Mouse (Mus musculus) left cerebral cortex, adult 18-20 months (tissue): ENCODE measurements around the gene Hsd17b12. TPM values are rescaled to one million over a fixed set of nuclear protein-coding genes. Genes with fewer than 3 reads are reported as not detected.
A peak's percentile ranks its signal among the peaks of the same experiment; 100 is the strongest.

ENCODE experiments used
- DNase-seq, 2 experiments: peaks; one replicate each; pipeline ENCODE4 v3.0.0; 2021 to 2022; ENCODE audit warnings: low spot score in 2 of 2, mixed read lengths in 1 of 2
- long read RNA-seq, 2 experiments: library from polyadenylated mRNA; stranded (forward); transcript quantifications; one replicate each; pipeline ENCODE4 v2.0.0; 2021
- total RNA-seq, 2 experiments: library from RNA; stranded (reverse); gene quantifications; 2 replicates each; pipeline ENCODE4 v1.2.3; 2021

Gene Hsd17b12
- total RNA-seq: 10 to 100 TPM; 75.3 to 82.1 TPM
- long read RNA-seq, experiment 1, transcript Hsd17b12-201 (11 exons, 1,902 nt): major isoform, 44 of 52 reads
- long read RNA-seq, experiment 1, partial matches to known transcripts: 1 of 52 reads
- long read RNA-seq, experiment 1, other reads (novel, unspliced or antisense): 7 of 52 reads
- long read RNA-seq, experiment 2, transcript Hsd17b12-201 (11 exons, 1,902 nt): major isoform, 29 of 36 reads
- long read RNA-seq, experiment 2, partial matches to known transcripts: 3 of 36 reads
- long read RNA-seq, experiment 2, other reads (novel, unspliced or antisense): 4 of 36 reads

- peak; percentile 98 to 99 for DNase-seq
These were observed at the start of gene Hsd17b12 for GRCm38 (mm10) chr2:94157592-94158519. Hsd17b12 (minus strand) TSS chr2:94157964.

GRCm38 (mm10) chr2:94184906-94185305 is 27.1 kb upstream of the Hsd17b12 start:
- DNase-seq: peak; percentile 12 to 17

GRCm38 (mm10) chr2:94184142-94184541 is 26.4 kb upstream of the Hsd17b12 start:
- DNase-seq: no peak

GRCm38 (mm10) chr2:94179030-94179407 is 21.3 kb upstream of the Hsd17b12 start:
- DNase-seq: no peak

DNA sequence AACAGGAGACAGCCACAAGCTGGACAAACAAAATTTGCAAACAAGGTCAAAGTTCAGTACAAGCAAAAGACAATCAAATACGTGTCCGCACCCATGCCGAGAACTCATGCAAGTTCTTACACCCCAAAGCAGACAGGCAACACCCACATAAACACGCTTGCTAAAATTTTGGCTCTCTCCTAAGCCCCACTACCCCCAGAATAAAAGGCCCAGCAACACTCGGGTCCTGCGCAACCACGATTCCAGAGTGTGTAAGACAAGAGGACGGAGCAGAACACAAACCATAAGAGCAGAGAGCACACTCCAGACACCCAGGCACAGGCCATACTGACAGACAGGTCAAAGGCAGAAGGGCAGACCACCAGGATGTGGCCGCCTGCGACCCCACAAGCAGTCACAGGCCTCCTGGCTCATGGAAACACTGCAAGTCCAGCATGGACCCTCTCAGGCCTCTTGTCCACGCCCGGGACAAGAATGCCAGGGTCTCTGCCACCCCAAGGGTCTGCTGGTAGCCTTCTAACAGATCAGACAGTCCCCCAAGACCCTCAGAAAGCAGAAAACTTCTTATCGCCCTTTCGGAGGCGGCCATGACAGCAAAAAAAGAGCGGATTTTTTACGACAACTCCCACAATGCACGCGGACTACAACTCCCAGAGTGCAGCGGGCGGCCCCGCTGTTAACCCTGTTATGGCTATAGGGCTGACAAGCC is 20.7 kb upstream of the Hsd17b12 start:
- DNase-seq: peak; percentile 92

DNA sequence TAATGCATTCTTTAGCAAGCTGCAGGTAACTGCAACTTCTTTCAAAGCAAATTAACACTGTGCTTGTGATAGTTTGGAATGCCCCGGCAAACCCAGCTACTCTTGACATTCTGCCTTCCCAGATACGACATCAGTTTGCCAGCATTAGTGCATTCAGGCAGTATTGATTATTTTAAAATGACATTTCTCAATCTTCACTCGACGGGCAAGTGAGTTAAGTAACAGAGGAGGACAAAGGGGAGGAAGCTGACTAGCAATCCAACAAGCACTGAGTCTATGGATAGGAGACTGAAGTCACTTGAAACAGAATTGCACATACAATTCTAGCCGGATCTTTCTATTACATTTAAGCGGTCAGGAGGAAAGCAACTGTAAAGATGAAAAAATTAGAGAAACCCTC is 19.5 kb upstream of the Hsd17b12 start:
- no peak for DNase-seq

GRCm38 (mm10) chr2:94176381-94176780 is 18.6 kb upstream of the Hsd17b12 start:
- no peak for DNase-seq

DNA sequence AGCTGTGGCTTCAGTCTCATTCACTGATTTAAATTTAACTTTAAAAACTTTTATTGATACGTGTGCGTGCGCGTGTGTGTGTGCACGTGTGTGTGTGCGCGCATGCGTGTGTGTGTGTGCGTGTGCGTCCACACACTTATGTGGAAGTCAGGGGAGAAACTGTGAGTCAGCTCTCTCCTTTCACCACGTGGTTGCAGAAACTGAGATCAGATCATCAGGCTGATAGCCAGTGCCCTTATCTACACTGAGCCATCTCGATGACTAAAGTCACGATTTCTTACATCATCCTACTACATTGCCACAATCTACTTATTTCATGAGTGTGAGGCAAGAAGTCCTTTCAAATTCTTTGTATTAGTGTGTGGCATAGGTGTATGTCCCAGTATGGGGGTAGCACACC is 15.8 kb upstream of the Hsd17b12 start:
- no peak for DNase-seq

DNA sequence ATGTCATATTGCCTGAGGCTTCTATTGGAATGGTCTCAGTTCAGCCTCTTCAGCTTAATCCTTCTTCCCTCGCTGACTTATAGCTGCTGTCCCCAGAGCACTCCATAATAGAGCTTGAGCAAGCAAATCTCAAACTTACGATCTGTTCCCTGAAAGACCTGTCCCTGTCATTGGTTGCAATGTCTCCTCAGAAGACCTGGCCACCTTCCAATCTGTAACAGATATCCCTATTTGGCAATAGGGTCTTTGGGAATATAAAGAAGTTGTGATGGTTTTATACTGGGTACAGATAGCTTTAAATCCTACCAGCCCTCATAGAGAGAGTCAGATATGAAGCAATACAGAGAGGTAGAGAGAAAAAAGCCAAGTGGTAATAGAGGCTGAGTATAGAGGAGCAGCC is 5.4 kb upstream of the Hsd17b12 start:
- DNase-seq: no peak

- no peak for DNase-seq
These were observed 4.4 kb upstream of the Hsd17b12 start for GRCm38 (mm10) chr2:94162141-94162540.

DNA sequence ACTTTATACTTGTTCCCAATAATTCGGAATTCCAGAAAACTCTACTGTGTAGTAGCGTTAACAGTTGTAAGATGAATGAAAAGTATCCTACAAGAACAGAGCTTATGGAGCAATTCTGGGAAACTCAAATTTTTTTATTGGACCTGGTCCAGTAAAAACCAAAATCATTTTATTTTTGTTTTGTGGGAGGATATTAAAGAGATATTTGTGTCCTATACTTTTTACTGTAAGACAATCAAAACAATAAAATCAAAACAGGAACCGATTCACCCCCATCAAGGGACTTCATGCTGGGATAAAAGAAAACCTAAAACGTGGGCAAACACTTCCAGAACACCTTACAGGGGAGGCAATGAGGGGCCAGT is 738 bp upstream of the Hsd17b12 start:
- no peak for DNase-seq

DNA sequence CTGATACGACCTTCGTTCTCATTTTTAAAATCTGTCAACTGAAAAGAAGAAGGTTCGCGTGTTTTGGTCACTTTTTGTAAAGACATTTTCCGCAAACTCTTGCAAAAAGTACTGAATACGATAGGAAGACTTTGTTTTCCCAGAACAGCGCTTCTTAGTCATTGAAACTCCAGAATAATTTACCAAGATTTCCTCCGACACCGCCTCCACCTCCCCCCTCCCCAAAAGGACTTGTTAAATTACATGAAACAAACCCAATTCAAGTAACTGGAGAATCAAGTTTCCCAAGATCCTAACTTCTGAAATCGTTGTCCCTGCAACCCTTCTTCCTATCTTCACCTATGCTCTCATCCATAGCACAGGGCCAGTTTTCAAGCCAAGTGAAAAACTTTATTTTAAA is 713 bp downstream of the Hsd17b12 start:
- DNase-seq: no peak

DNA sequence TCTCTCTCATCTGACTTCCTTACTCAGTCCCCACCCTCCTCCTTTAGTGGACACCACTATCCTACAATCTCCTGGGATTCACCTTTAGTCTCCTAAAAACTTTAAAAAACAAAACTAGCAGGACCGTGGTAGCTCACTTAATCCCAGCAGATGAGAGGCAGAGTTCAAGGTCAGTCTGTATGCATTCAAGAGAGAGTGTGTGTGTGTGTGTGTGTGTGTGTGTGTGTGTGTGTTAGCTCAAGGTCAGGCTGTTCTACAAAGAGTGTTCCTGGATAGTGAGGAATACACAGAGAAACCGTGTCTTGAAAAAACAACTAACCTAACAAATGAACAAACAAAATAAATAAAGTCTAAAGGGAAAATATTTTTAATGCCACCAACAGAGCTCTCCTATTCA is 12.6 kb downstream of the Hsd17b12 start:
- no peak for DNase-seq

GRCm38 (mm10) chr2:94144520-94145145 is 13.1 kb downstream of the Hsd17b12 start:
- DNase-seq: no peak

- DNase-seq: no peak
These were observed 16.5 kb downstream of the Hsd17b12 start for GRCm38 (mm10) chr2:94141293-94141692.

GRCm38 (mm10) chr2:94138469-94139390 is 19.0 kb downstream of the Hsd17b12 start:
- DNase-seq: no peak

- no peak for DNase-seq
These were observed 20.9 kb downstream of the Hsd17b12 start for GRCm38 (mm10) chr2:94136837-94137236.

DNA sequence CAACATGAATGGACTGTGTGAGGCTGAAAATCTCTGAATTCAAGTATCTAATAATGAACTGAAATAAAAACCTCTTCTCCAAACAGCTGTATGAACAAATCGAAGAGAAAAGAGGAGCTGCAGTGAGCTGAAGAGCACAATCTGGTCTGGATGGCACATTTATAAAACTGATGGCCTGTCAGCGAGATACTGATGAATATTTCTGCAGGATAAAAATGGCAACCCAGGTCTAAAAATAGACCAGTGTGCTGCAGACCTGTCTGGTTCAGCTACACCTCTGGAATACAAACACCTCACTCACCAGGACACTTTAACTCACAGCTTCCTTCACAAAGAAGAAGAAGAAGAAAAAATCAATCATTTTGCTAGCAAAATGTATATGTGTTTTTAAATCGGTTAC is 29.3 kb downstream of the Hsd17b12 start:
- DNase-seq: no peak

- DNase-seq: peak in 1 of 2 experiments; percentile 31
These were observed 35.4 kb downstream of the Hsd17b12 start for GRCm38 (mm10) chr2:94122182-94123041.
